Mouse (Mus musculus) G1E (cell line): ENCODE measurements around the gene Ncaph2.

Experiments
- CTCF ChIP-seq: IDR thresholded peaks from 2 replicates; pipeline ENCODE4 v1.5.1; 2012; ENCODE audit warnings: low read depth, low read length, inconsistent platforms, mixed read lengths
- GATA1 ChIP-seq: IDR thresholded peaks from 2 replicates; pipeline ENCODE4 v1.6.1; 2012; ENCODE audit warnings: borderline replicate concordance, low read length, inconsistent platforms, mixed read lengths
- GATA2 ChIP-seq: IDR thresholded peaks from 2 replicates; pipeline ENCODE4 v1.6.1; 2012; ENCODE audit warnings: low read depth, low read length, inconsistent platforms, borderline replicate concordance
- POLR2AphosphoS5 ChIP-seq: IDR thresholded peaks from 2 replicates; pipeline ENCODE4 v1.6.1; 2012; ENCODE audit warnings: low read depth, low read length, inconsistent platforms; ENCODE audit not compliant: insufficient replicate concordance
- TAL1 ChIP-seq: conservative IDR thresholded peaks from 2 replicates; pipeline ENCODE4 v1.6.1; 2012; ENCODE audit warnings: low read depth, low read length, inconsistent platforms, mixed read lengths

DNA sequence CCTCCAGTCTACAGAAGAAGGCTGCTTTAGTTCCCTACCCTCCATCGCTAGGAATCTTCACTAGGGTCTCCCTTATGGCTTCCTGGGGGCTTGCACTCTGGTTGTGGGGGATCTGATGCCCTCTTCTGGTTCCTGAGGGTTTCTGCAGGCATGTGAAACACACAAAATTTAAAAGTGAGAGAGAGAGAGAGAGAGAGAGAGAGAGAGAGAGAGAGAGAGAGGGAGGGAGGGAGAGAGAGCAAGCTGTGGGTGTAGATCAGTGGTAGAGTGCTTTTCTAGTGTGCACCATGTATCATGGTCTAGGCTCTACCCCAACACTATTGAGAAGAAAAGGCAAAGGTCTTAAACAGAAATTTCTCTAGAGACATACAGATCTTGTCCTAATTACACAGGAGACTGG, 13.8 kb upstream of the Ncaph2 start:
- no peak for TF ChIP-seq CTCF
- no peak for TF ChIP-seq TAL1
- TF ChIP-seq GATA2: no peak
- TF ChIP-seq GATA1: no peak
- TF ChIP-seq POLR2AphosphoS5: no peak
